Mouse (Mus musculus) mature B cell (primary cell): ENCODE data around the gene Gm11213.

Source experiments
- in situ Hi-C: fragments of 300-500 bp; cut with MboI; formaldehyde crosslinking; loops from 2 replicates; pipeline ENCODE4 v1.14.3; 2019

Gm11213 gene

DNA sequence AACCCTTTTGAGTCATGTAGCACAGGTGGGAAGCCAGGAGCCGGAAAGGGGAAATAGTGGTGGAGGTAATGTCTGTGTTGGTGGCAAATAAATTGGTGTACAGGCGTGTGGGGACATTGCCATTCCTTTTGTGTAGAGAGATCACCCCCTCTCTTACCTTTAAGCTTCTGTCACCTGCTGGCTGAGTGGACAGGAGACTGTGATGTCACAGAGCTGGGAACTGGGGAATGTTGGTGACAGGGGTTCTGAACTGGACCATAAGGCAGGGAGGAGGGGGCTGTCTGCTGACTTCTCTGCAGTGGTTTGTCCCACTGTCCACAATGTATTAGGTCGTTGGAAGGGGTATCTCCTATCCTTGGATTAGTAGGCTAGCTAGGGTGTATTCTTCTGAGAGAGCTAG lies at the start of gene Gm11213:
Gene Gm11213, minus strand, starts transcription at position 317 of the 400 bp plus-strand sequence.
- in situ Hi-C loops: no loop called here

DNA sequence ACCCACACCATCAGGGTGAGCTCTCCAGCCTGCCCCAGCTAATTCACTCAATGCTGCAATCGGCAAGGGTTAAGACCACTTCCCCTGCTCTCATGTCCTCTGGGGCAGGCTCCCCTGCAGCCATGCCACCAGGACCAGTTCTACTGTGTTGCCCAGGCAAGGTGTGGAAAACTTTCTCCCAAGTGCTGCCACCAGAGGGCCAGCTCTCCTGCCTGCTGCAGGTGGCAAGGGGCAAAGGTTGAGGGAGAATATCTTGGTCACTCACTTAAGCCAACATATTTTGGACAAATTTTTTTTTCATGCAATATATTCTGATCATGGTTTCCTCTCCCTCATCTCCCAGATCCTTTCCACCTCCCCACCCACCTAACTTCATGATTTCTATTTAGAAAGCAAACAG lies 49.3 kb upstream of the Gm11213 start:
- in situ Hi-C loops: no loop called here

DNA sequence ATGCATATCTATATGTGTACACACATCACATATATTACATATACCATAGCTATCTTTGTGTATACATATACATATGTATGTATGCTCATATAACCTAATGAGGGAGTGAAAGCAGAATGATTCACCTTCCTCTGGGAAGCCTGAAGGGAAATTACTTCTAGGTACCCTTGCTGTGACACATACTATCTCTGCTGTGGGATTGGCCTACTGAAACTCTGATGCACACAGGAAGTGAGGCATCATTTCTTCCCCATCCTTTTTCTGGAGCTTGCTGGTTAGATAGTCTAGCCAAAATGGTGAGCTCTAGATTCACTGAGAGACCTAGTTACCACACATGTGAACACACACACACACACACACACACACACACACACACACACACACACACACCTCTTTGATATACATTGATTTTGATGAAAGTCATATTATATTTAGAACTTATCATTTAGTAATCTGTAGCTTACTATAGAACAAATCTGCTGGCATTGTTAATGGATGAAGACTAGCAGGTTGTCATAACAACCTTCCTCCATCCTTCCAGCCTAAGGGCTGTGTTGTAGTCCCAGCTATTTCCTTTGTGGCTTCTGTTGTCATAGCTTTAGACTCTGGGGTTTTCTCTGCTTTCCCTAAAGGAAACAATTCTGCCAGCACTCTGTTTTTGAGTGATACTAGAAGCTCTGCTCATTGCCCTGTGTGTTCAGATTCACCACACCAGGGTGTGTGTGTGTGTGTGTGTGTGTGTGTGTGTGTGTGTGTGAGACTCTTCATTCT lies 39.1 kb upstream of the Gm11213 start:
- in situ Hi-C loops: no loop called here

DNA sequence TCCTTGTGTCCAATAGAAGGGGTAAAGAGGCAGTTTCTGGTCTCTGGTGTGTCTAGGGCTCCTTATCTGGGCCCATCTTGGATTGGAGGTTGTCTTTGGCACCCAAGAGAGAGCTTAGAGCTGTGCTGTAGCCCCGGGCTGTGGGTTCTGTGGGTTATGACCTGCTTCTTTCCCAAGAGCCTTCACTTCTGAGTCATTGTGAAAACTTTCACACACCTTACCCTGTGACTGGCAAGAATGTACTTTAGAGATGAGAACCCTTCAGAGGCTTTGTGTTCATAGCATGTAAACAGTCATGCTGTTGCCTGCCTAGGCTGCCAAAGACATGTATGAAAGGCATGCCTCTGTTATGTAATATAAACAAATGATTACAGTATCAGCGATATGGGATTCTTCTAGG lies 34.8 kb upstream of the Gm11213 start:
- in situ Hi-C loops: no loop called here

DNA sequence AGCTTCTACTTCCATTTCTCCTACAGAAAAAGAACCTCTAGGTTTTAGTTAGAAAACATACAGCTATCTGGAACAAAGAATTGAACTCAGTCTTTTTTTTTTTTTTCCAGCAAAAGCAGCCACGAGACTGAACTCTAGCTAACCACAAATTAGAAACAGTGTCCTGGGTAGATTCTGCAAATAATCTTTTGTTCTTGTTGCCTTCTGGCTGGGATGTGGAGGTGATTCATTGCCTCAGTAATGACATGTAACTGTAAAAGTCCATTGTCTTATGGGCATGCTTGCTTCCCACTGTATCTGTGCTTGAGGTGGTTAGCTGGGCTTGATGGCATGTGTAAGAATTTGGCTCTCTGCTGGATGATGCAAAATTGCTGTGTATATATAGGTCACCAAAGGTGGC lies 33.5 kb upstream of the Gm11213 start:
- in situ Hi-C loops: no loop called here

DNA sequence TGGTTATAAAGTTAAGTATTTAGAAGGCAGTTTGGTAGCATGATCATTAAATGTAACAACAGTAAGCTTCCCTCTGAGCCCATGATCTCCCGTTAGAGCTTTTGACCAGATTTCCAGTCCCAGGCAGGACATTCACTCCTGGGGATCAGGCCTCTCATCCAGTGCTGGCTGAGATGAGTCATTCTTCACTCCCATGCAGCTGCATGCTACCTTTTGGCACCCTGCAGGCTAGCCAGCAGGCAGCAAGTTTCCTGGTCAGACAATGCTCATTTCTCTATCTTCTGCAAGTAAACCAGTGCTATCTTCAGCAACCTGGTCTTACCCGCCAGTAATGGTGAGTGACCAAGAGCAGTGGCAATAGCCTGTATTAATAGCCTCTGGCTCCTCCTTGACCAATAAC lies 28.1 kb upstream of the Gm11213 start:
- in situ Hi-C loops: no loop called here

DNA sequence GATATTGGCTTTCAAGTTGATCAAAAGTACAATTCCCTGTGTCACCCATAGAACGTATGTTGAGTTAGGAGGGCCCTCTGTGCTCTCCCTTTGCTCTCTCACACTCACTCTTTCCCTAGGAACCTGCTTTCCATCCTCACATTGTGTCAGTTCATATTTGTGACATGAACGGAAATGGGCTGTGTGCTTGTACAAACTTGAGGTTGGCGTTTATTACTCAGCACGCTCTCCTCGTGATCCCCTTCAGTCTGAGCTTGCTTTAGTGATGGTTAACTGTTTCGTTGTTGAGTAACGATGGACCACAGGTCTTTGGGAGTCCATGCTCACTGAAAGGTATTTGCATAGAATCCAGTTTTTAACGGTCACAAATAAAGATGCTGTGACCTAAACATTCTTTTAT lies 22.1 kb upstream of the Gm11213 start:
- in situ Hi-C loops: no loop called here

DNA sequence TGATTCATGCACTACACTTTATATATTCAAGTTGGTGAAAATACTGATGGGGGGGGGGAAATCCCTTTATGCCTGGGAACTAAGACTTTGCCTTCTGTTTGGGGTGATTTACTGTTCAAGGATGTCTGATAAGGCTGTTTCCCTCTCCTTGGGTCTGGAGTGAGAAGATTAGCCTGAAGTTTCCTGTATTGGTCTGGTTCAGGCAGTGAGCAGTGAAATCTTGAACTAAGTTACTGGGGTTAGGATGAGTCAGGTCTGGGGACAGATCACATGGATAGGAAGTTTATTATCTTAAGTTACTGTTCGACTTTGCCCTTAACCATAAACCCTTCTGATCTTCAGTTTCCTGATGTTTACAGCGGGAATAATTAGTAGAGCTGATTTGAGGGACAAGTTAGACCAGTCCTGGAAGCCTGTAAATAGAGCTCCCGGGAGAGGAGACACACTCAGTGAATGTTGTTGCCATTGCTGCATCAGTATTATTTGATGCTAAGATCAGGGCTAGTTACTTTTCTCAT lies 20.6 kb upstream of the Gm11213 start:
- in situ Hi-C loops: no loop called here

DNA sequence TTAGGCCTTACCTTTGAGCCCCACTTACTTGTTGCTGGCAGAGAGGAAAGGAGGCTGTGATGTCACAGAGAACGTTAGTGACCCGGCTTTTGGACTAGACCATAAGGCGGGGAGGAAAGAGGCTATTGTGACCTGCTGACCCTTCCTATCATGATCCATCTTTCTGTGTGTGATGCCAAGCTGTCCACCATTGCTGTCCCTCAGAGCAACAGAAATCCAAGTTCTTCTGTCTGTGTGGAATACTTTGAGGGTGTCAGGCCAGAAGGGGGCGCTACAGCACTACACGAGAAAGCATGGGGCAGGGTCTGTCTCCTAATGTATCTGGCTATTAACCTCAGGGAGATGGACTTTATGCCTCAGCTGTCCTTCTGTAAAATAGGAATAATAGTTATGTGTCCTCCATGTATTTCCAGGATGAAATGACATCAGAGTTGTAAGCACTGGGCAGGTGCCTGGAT lies 17.3 kb upstream of the Gm11213 start, which contains the start of gene Tex48:
Gene Tex48, minus strand, starts transcription at position 51 of the 458 bp plus-strand sequence.
- in situ Hi-C loops: no loop called here

DNA sequence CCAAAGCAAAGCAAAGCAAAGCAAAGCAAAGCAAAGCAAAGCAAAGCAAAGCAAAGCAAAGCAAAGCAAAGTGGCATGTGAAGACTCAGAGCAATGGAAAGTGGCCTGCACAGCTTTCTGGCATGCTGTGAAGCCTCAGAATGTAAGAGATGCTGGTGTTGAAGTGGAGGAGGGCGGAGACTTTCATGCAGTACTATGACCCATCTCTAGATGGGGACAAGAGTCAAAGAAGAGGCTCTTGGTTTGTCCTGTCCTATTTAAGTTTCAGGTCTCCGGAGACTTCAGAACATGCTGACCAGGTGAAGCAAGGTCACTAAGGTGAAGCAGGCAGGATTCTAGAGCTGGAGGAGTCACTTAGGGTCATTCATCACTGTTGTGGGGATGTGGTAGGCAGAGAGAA lies 16.8 kb upstream of the Gm11213 start:
- in situ Hi-C loops: no loop called here

DNA sequence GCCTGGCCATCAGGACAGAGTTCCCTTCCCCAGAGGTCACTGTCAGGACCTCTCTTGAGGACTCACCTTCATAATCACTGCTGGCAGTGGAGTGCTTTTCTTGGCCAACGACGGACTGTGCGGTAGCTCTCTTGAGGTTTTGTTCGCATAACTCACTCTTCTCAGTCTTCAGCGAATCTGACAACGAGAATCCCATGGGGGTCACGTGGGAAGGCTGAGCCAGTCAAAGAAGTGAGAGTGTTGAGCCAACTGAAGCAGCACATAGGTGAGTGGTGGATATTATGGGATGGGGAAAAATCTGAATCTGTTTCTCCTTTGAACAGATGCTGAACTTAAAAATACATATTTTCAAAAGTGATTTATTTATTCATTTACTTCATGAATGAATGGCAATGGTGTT lies 3.3 kb upstream of the Gm11213 start:
- in situ Hi-C loops: no loop called here

DNA sequence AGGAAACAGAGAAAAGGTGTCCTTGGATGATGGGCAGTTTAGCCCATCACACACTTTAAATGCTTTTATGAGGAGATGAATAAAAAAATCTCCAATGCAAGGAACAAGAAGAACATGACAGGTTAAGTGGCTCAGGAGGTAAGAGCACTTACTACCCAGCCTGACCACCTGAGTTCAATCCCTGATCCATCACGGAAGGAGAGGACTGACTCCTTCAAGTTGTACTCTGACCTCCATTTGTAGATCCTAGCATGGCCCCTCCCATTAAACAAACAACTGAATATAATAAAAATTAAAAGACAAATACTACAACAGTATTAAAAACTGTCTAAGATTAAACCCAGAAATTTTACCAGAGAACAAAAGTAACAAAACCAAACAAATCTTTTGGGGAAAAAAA lies 907 bp upstream of the Gm11213 start:
- in situ Hi-C loops: no loop called here

DNA sequence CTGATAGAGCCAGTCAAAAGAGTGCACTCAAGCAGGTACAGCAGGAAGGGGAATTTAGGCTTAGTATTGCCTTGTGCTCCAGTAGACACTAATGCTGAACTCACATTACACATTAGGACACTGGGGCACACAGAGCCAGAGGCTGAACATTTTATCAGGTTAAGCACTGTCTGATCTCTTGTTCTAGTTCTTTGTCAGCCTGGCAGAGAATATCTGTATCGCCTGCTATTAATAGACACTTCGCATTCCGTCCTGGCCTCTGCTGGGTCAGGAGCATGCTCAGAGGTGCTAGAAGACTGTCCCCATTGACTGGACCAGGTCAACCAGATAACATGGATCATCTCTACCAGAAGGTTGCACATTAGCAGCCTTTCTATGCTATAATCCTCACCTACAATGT lies 484 bp upstream of the Gm11213 start:
- in situ Hi-C loops: no loop called here

DNA sequence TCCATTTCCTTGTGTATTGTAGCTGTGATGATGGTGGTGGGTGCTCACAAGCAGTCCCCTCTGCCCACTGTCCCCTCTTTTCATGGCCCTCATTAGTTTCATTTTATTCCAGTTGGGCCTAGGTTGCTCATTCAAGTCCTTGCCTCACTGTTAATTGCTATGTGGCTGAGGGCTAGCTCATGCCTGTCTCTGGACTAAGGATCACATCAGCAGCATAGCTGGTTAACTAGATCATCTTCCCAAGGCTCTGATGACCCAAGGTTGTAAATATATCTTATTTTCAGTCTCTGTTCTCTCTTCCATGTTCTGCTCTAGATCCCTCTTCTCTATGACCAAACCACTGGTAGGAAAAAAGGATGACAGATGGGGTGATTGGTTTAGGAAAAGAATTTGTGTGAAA lies 3.8 kb downstream of the Gm11213 start:
- in situ Hi-C loops: no loop called here

DNA sequence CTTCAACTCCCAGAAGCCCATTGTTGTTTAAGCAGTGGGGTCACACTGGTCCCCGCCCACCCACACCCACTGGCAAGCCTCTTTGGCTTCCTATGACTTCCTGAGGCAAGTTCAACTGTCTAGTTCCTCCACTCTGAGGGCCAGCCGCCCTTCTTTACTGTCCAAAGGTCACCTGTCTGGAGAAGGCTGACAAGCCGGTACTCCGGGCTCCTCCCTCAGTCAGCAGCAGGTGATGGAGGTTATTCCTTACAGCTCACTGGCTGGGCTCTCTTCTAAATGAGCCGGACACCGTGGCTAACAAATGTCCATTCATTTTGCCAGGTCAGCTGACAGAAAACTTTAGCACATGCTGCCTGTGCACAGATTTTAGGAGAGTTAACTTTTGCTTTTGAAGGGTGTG lies 4.3 kb downstream of the Gm11213 start:
- in situ Hi-C loops: no loop called here

DNA sequence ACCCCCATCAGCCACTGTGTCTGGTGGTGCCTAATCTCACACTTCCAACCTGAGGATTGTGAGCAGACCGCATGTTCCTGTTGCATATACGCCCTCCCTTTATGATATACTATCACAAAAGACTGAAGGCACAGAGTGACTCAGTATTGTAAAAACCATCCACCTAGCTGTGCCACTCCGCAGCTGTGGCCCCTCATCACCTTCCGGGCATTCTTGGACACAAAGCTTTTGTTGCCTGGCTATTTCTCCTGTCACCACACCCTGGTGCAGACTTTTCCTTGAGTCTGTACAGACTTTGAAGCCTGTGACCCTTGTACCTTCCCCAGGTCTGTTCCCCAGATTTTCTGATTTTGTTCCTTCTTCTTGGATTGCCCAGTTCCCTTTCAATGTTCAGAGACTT lies 9.1 kb downstream of the Gm11213 start:
- in situ Hi-C loops: no loop called here

DNA sequence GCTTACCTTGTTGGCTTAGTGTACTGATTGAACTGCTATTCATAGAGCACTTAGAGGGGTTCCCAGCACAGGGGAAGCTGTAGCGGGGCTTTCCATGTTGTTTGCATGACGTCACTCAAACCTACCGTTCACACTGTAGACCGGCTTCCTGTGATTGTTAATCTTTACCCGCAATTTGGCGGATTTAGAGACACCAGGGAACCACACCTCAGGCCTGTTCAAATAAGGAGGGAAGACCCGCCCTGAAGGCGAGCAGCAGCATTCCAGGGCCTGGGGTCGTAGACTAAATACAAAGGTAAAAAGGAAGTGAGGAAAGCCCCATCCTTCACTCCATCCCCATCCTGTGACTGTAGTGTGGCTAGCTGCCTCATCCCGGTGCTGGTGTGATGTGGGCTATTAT lies 9.8 kb downstream of the Gm11213 start:
- in situ Hi-C loops: no loop called here

DNA sequence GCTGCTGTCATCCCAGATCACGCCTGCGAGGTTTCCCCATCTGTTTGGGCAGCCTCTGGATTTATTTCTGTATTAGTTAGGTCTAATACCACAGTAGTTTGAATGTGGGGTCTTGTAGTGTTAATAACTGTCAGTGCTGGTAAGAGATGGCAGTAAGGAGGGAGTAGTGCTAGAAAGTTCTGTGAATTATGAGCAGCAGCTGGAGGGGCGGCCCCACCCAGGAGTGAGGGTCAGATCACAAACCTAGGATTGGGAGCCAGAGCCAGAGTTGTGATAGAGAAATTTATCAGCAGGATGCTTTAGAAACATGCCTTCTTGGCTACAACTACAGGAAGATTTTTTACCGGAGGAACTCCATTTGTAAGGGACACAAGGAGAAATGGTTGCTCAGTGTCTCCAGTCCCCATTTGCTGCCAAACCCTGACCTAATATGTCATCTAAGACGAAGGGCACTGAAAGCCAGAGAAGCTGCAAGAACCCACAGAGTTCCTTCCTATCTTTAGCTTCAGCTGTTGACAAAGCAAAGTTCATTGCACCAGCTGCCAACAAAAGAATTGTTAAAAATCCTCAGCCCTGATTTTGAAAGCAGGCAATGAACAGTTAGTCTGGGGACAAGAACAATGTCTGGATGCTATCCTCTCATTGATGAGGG lies 10.5 kb downstream of the Gm11213 start:
- in situ Hi-C loops: no loop called here

DNA sequence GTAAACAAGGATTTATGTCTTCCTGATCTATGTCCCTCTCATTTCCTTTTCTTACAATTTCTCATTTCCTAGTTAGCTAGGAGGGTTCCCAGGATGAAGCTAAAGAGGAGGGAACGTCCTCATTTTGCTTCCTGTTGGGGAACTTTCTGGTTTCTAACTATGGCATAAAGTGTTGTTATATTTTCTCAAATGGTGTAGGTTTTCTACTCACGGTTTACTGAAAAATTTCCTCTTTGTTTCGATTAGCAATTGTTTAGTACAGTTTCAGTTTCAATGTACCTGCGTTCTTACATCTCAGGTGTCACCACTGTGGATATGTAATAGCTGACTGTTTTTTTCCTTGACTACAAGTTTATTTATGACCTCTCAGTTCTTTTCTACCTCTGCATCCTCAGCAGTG lies 14.5 kb downstream of the Gm11213 start:
- in situ Hi-C loops: no loop called here

DNA sequence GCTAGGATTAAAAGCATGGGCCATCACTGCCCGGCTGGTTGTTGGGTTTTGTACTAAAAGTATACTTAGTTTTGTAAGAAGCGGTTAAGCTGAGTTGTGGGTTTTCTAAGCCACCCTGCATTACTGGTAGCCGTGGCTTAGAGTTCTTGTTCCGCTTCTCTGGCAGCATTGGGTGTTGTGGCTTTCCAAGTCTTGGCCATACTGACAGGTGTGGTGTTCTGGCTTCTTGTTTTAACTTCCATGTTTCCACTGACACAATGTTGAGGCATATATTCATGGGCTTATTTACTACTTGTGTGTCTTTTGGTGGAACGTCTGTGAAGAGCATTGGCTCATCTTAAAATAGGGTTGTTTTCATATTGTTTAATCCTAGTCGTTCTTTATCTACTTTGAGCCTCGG lies 15.1 kb downstream of the Gm11213 start:
- in situ Hi-C loops: no loop called here

DNA sequence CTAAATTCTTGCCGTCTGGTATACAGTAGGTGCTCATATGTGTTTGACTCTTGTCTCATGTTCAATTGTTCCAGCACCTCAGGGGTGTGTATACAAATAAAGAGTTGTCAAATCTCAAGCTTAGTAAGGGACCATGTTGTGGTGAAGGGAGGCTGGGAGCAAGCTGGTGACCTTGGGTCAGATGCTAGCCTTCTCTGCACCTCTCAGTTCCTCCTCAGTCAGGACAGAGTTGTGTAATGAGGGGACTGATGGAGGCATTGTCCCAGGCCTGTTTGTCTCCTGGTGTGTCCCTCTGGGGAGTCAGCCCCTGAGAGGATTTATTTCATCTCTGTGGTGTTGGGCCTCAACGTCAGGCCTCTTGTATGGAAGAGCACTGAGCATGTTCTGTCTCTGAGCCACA lies 18.8 kb downstream of the Gm11213 start:
- in situ Hi-C loops: no loop called here

DNA sequence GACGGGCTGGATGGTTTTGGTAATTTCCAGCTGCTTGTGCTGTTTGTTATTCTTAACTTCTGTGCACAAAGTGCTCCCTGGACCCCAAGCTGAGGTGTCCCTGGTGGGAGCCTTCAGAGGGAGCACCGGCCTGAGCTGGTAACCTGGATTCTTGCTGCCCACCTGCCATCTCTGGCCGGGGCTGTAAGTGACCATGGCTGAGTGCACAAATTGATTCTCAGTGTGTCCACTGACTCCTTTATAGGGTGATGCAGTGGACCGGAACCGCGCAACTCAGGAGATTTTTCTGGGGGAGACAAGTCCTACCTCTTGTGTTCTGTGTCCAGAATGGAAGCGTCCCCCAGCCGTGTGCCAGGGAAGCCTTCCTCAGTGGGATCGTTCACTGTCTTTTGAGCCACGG lies 19.8 kb downstream of the Gm11213 start:
- in situ Hi-C loops: no loop called here

DNA sequence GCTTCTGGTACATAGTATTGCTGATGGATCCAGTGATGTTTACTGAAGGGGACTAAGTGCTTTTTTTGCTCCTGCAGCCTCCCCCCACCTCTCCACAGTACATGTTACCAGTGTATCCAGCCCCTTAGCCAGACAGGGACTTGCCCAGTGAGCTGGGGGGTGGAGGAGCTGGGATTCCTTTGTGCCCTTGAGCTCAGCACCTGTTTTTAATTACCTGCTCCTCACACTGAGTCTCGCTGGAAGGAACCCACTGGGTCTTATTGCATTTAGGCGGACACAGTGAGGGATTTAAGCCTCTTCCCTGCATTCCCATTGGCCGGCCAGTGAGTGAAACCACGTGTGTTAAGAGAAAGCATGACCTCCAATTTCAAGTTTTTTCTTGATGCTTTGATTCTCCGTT lies 22.5 kb downstream of the Gm11213 start:
- in situ Hi-C loops: no loop called here
